8 mouse cellular contexts compared by ENCODE assay signal in the genomic region with DNA sequence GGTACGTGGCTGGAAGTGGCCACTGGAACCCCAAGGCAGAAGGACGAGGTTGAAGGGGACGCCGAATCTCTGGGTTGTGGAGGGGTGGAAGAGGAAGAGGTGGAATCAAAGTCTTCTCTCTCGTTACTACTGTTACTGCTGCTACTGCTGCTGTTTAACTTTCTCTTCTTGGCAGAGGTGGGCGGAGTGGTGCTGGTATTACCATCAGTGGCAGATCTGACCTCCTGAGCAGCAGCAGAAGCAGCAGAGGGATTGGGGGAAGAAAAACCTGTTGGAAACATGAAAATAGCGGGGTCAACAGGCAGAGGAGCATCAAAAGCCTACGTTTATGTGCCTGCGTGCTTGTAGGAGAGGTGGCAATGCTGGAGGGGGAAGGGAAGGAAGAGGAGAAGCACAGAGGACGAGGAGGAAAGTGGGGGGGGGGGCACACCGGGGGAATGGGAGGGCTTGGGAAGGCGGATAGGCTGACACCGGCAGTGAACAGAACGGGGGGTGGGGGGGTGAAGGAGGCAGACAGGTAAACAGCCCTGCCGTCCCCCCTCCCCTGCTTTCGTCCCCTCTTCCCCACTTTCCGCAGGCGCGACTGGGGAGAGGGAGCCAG. TPM values are rescaled to one million over a fixed set of nuclear protein-coding genes. Genes with fewer than 3 reads are reported as not detected.
DNase-seq lines count a peak whose midpoint lies in the region; ATAC-seq and TF ChIP-seq lines count a peak whose summit lies in the region.

No protein-coding gene starts in this region.

- 20% methylated on average over 17 of the region's 19 CpGs for WGBS in heart, adult 2 months
- WGBS in limb, embryonic 15.5 days, result 21% methylated on average over 13 of the region's 19 CpGs
- WGBS in midbrain, embryonic 15.5 days, result 26% methylated on average over 14 of the region's 19 CpGs

- intact Hi-C loops in heart, adult 2 months (cut with DNase I), result loop anchor here (2.0 to 5.0 kb wide), 3 partner anchors 37 to 107 kb away; a partner anchor contains a TSS

- ATAC-seq in limb, embryonic 15.5 days (ENCODE audit: insufficient number of reproducible peaks, low FRiP score, low TSS enrichment, low read depth), result no peak; the same call in 1 of the 2 replicates
- ATAC-seq in midbrain, embryonic 15.5 days (replicated peaks), result peak; percentile 37

- DNase-seq in left cerebral cortex, adult 18-20 months (ENCODE audit: low spot score in 2 of 2), result peak; percentile 5 to 14
- no peak for DNase-seq in left cerebral cortex, adult 11 months (ENCODE audit: low spot score)
- peak; percentile 22 to 34 for DNase-seq in cerebellum, postnatal 14 days
- peak; percentile 29 to 46 for DNase-seq in heart, adult 2 months
- peak; percentile 19 to 26 for DNase-seq in kidney, adult 8-10 months
- peak; percentile 3 to 8 for DNase-seq in thymus, adult 18-20 months

- H3K79me2 ChIP-seq in heart, adult 2 months (replicated peaks; ENCODE audit: control insufficient read depth, insufficient read depth, low read length), result no peaks in the 10 kb centered on the region

- peak overlapping the region; percentile 69 for H3K4me3 ChIP-seq in heart, adult 2 months
- peak overlapping the region; percentile 53 for H3K4me3 ChIP-seq in limb, embryonic 15.5 days
- peak overlapping the region; percentile 59 for H3K4me3 ChIP-seq in midbrain, embryonic 15.5 days

- H3K9ac ChIP-seq in heart, adult 2 months (ENCODE audit: low read depth, low read length), result peak overlapping the region; percentile 89
- H3K9ac ChIP-seq in limb, embryonic 15.5 days, result 0 out of 2 replicates have a peak overlapping the region, but pooled peaks have one; percentile 48
- H3K9ac ChIP-seq in midbrain, embryonic 15.5 days, result peak overlapping the region; percentile 57

- peak overlapping the region; percentile 94 for H3K27ac ChIP-seq in heart, adult 2 months
- H3K27ac ChIP-seq in limb, embryonic 15.5 days, result peak overlapping the region; percentile 97
- H3K27ac ChIP-seq in midbrain, embryonic 15.5 days, result peak overlapping the region; percentile 95

- no peak for TF ChIP-seq EP300 in heart, adult 2 months (IDR thresholded peaks at IDR 0.05; ENCODE audit: insufficient read depth, low read depth, low read length)

- H3K9me3 ChIP-seq in limb, embryonic 15.5 days, result no peaks in the 10 kb centered on the region
- no peaks in the 10 kb centered on the region for H3K9me3 ChIP-seq in midbrain, embryonic 15.5 days

- TF ChIP-seq CTCF in heart, adult 2 months (IDR thresholded peaks at IDR 0.05), result no peak

- TF ChIP-seq POLR2A in heart, adult 2 months (IDR thresholded peaks at IDR 0.05; ENCODE audit: insufficient read depth, low read depth, low read length), result no peak

- no peaks in the 10 kb centered on the region for H3K27me3 ChIP-seq in heart, adult 2 months (ENCODE audit: control insufficient read depth, insufficient read depth, low read length)
- no peaks in the 10 kb centered on the region for H3K27me3 ChIP-seq in limb, embryonic 15.5 days
- no peaks in the 10 kb centered on the region for H3K27me3 ChIP-seq in midbrain, embryonic 15.5 days (replicated peaks)

- H3K36me3 ChIP-seq in heart, adult 2 months (ENCODE audit: control insufficient read depth, insufficient read depth, low read length), result no peaks in the 10 kb centered on the region; the same call in 1 of the 2 replicates
- H3K36me3 ChIP-seq in limb, embryonic 15.5 days, result no peaks in the 10 kb centered on the region
- no peaks in the 10 kb centered on the region for H3K36me3 ChIP-seq in midbrain, embryonic 15.5 days (replicated peaks)

- H3K4me2 ChIP-seq in limb, embryonic 15.5 days, result peak overlapping the region; percentile 52
- H3K4me2 ChIP-seq in midbrain, embryonic 15.5 days, result peak overlapping the region; percentile 64

- 0 out of 2 replicates have a peak, but pooled peaks cover 1% of the 10 kb centered on the region for H3K4me1 ChIP-seq in heart, adult 2 months (ENCODE audit: control insufficient read depth, insufficient read depth, low read length)
- no peaks in the 10 kb centered on the region for H3K4me1 ChIP-seq in limb, embryonic 15.5 days
- H3K4me1 ChIP-seq in midbrain, embryonic 15.5 days, result peaks cover 5% of the 10 kb centered on the region; the same call in 1 of the 2 replicates

RNA-seq across cellular contexts. Expression of a gene that starts 12.0 kb away (rescaled TPM):
- 10 to 100 TPM; 32.3 to 34.4 TPM for total RNA-seq in left cerebral cortex, adult 18-20 months (2021)
- 10 to 100 TPM; 11.0 to 12.8 TPM for total RNA-seq in heart, adult 2 months (2021)
- polyA plus RNA-seq in heart, adult 2 months (2012; rRNA removed), result 3.1 and 4.7 TPM in 2 replicates
- polyA plus RNA-seq in limb, embryonic 15.5 days (2015; fragmentation: Nextera tagmentation; extraction: Ambion mirVana), result 20.1 and 23.9 TPM in 2 replicates
- polyA plus RNA-seq in midbrain, embryonic 15.5 days (2015; fragmentation: Nextera tagmentation; extraction: Ambion mirVana), result 14.3 and 16.2 TPM in 2 replicates

RNA-seq across cellular contexts. Expression of a gene that starts 36.3 kb away (rescaled TPM):
- total RNA-seq in left cerebral cortex, adult 18-20 months (2021), result 10 to 100 TPM; 73.0 to 75.3 TPM
- total RNA-seq in heart, adult 2 months (2021), result 10 to 100 TPM; 32.5 to 34.7 TPM
- polyA plus RNA-seq in heart, adult 2 months (2012; rRNA removed), result 11.9 and 17.1 TPM in 2 replicates
- 91.5 and 109 TPM in 2 replicates for polyA plus RNA-seq in limb, embryonic 15.5 days (2015; fragmentation: Nextera tagmentation; extraction: Ambion mirVana)
- 143 and 168 TPM in 2 replicates for polyA plus RNA-seq in midbrain, embryonic 15.5 days (2015; fragmentation: Nextera tagmentation; extraction: Ambion mirVana)
